Comparison of ENCODE assay signal across 10 mouse cellular contexts in genomic region chr3:138858649-138859048, GRCm38 (mm10).
DNase-seq lines count a peak whose midpoint lies in the region; ATAC-seq and TF ChIP-seq lines count a peak whose summit lies in the region.
"Had no signal": no experiment of that assay in that cellular context is flagged by ENCODE, and none has a peak within 500 bp of the region (broad histone marks: within the 10 kb centered on the region; RNA-seq: fewer than 3 reads in every experiment).

No protein-coding gene starts in this region.

- DNase-seq in forebrain, postnatal 0 days, result no peak
- no peak for DNase-seq in lung, adult 18-20 months
- DNase-seq in hindbrain, embryonic 14.5 days (ENCODE audit: low spot score), result no peak
- DNase-seq in right cerebral cortex, adult 2 months (ENCODE audit: low spot score in 2 of 2), result no peak
- no peak for DNase-seq in testis, postnatal 14 days (ENCODE audit: low spot score)
- DNase-seq: kidney, postnatal 10 days had no signal

- H3K27me3 ChIP-seq in forebrain, embryonic 12.5 days, result no peaks in the 10 kb centered on the region
- no peaks in the 10 kb centered on the region for H3K27me3 ChIP-seq in forebrain, postnatal 0 days (ENCODE audit: insufficient read depth, low read length)
- no peaks in the 10 kb centered on the region for H3K27me3 ChIP-seq in lung, embryonic 16.5 days (ENCODE audit: control insufficient read depth, insufficient read depth, low read depth, low read length)
- H3K27me3 ChIP-seq in hindbrain, embryonic 14.5 days (ENCODE audit: control insufficient read depth, insufficient read depth, low read length), result no peaks in the 10 kb centered on the region
- no peaks in the 10 kb centered on the region for H3K27me3 ChIP-seq in neural tube, embryonic 15.5 days (replicated peaks)
- H3K27me3 ChIP-seq: heart, embryonic 12.5 days had no signal

- WGBS in forebrain, embryonic 12.5 days, result 78% methylated on average over 6 of the region's 6 CpGs
- 76% methylated on average over 6 of the region's 6 CpGs for WGBS in forebrain, postnatal 0 days
- 70% methylated on average over 6 of the region's 6 CpGs for WGBS in lung, embryonic 16.5 days
- 59% methylated on average over 6 of the region's 6 CpGs for WGBS in hindbrain, embryonic 14.5 days
- WGBS in neural tube, embryonic 15.5 days, result 46% methylated on average over 6 of the region's 6 CpGs

- H3K36me3 ChIP-seq in forebrain, embryonic 12.5 days (replicated peaks), result no peaks in the 10 kb centered on the region
- H3K36me3 ChIP-seq in forebrain, postnatal 0 days (ENCODE audit: insufficient read depth), result no peaks in the 10 kb centered on the region
- H3K36me3 ChIP-seq in lung, embryonic 16.5 days (ENCODE audit: control insufficient read depth, insufficient read depth, low read length), result no peaks in the 10 kb centered on the region
- no peaks in the 10 kb centered on the region for H3K36me3 ChIP-seq in hindbrain, embryonic 14.5 days (replicated peaks; ENCODE audit: control insufficient read depth, insufficient read depth)
- no peaks in the 10 kb centered on the region for H3K36me3 ChIP-seq in neural tube, embryonic 15.5 days
- H3K36me3 ChIP-seq: heart, embryonic 12.5 days had no signal

- H3K4me1 ChIP-seq in forebrain, embryonic 12.5 days, result peaks cover 72% of the 10 kb centered on the region
- peaks cover 62% of the 10 kb centered on the region for H3K4me1 ChIP-seq in forebrain, postnatal 0 days (ENCODE audit: insufficient read depth)
- H3K4me1 ChIP-seq in lung, embryonic 16.5 days (replicated peaks; ENCODE audit: control insufficient read depth, insufficient read depth, low read length), result peaks cover 47% of the 10 kb centered on the region
- H3K4me1 ChIP-seq in hindbrain, embryonic 14.5 days (replicated peaks; ENCODE audit: control insufficient read depth, insufficient read depth, low read length), result peaks cover 79% of the 10 kb centered on the region
- H3K4me1 ChIP-seq in neural tube, embryonic 15.5 days, result peaks cover 77% of the 10 kb centered on the region

- H3K27ac ChIP-seq in forebrain, embryonic 12.5 days, result peak overlapping the region; percentile 68
- H3K27ac ChIP-seq in forebrain, postnatal 0 days (ENCODE audit: low read depth, low read length), result no peak overlapping the region; the same call in 1 of the 2 replicates
- peak overlapping the region; percentile 84 for H3K27ac ChIP-seq in lung, embryonic 16.5 days (ENCODE audit: low read length)
- H3K27ac ChIP-seq in hindbrain, embryonic 14.5 days, result peak overlapping the region; percentile 68
- peak overlapping the region; percentile 56; the same call in 1 of the 2 replicates for H3K27ac ChIP-seq in neural tube, embryonic 15.5 days (replicated peaks)

- no peak overlapping the region for H3K4me2 ChIP-seq in forebrain, embryonic 12.5 days
- no peak overlapping the region for H3K4me2 ChIP-seq in forebrain, postnatal 0 days (ENCODE audit: low read depth)
- no peak overlapping the region for H3K4me2 ChIP-seq in lung, embryonic 16.5 days (ENCODE audit: low read depth, low read length)
- H3K4me2 ChIP-seq in hindbrain, embryonic 14.5 days (replicated peaks), result no peak overlapping the region
- H3K4me2 ChIP-seq in neural tube, embryonic 15.5 days, result no peak overlapping the region
- H3K4me2 ChIP-seq: heart, embryonic 12.5 days had no signal

- H3K9me3 ChIP-seq in forebrain, embryonic 12.5 days, result no peaks in the 10 kb centered on the region
- H3K9me3 ChIP-seq in forebrain, postnatal 0 days (ENCODE audit: low read length), result no peaks in the 10 kb centered on the region
- H3K9me3 ChIP-seq in lung, embryonic 16.5 days (ENCODE audit: control insufficient read depth, low read length), result no peaks in the 10 kb centered on the region
- H3K9me3 ChIP-seq in hindbrain, embryonic 14.5 days (ENCODE audit: control insufficient read depth, low read length), result no peaks in the 10 kb centered on the region
- H3K9me3 ChIP-seq in neural tube, embryonic 15.5 days (replicated peaks), result no peaks in the 10 kb centered on the region
- H3K9me3 ChIP-seq: heart, embryonic 12.5 days had no signal

- no peak overlapping the region for H3K4me3 ChIP-seq in forebrain, embryonic 12.5 days (replicated peaks)
- no peak overlapping the region for H3K4me3 ChIP-seq in forebrain, postnatal 0 days (ENCODE audit: low read depth, low read length)
- H3K4me3 ChIP-seq in lung, embryonic 16.5 days (ENCODE audit: low read length), result no peak overlapping the region
- no peak overlapping the region for H3K4me3 ChIP-seq in hindbrain, embryonic 14.5 days (replicated peaks; ENCODE audit: low read length)
- H3K4me3 ChIP-seq in neural tube, embryonic 15.5 days (replicated peaks), result no peak overlapping the region
- H3K4me3 ChIP-seq: heart, embryonic 12.5 days had no signal

- no peak overlapping the region for H3K9ac ChIP-seq in forebrain, embryonic 12.5 days
- no peak overlapping the region for H3K9ac ChIP-seq in forebrain, postnatal 0 days
- no peak overlapping the region for H3K9ac ChIP-seq in lung, embryonic 16.5 days (ENCODE audit: low read length)
- no peak overlapping the region; the same call in 1 of the 2 replicates for H3K9ac ChIP-seq in hindbrain, embryonic 14.5 days
- H3K9ac ChIP-seq in neural tube, embryonic 15.5 days (replicated peaks), result no peak overlapping the region
- H3K9ac ChIP-seq: heart, embryonic 12.5 days had no signal

- no peak for TF ChIP-seq CTCF in forebrain, postnatal 0 days (IDR thresholded peaks at IDR 0.05; ENCODE audit: low read depth)

- ATAC-seq in forebrain, embryonic 12.5 days (ENCODE audit: low FRiP score), result no peak
- no peak for ATAC-seq in forebrain, postnatal 0 days
- no peak for ATAC-seq in lung, embryonic 16.5 days (ENCODE audit: low read depth)
- no peak for ATAC-seq in hindbrain, embryonic 14.5 days (ENCODE audit: low FRiP score)
- ATAC-seq in neural tube, embryonic 15.5 days (ENCODE audit: low FRiP score), result peak; percentile 7; the same call in 1 of the 2 replicates
